Mouse (Mus musculus) stomach, embryonic 15.5 days (tissue): ENCODE data around the gene Sectm1a. TPM values are rescaled to one million over a fixed set of nuclear protein-coding genes. Genes with fewer than 3 reads are reported as not detected.

Source experiments
- ATAC-seq: fragments of 200-750 bp; cut with Nextera tagmentation; 2 replicates; pipeline ENCODE4 v1.8.0; 2017; ENCODE audit warnings: low read depth, moderate number of reproducible peaks, moderate TSS enrichment; ENCODE audit not compliant: insufficient read depth, low FRiP score
- H3K27ac ChIP-seq: fragments of 300-500 bp; sonication (generic); 2 replicates; pipeline ENCODE4 v1.5.1; 2015; ENCODE audit warnings: mild to moderate bottlenecking, inconsistent platforms
- H3K27me3 ChIP-seq: fragments of 300-500 bp; sonication (generic); replicated peaks from 2 replicates; pipeline ENCODE4 v1.6.1; 2015; ENCODE audit warnings: inconsistent platforms
- H3K36me3 ChIP-seq: fragments of 300-500 bp; sonication (generic); 2 replicates; pipeline ENCODE4 v1.6.1; 2015; ENCODE audit warnings: inconsistent platforms
- H3K4me1 ChIP-seq: fragments of 300-500 bp; sonication (generic); 2 replicates; pipeline ENCODE4 v1.6.1; 2015; ENCODE audit warnings: inconsistent platforms
- H3K4me2 ChIP-seq: fragments of 300-500 bp; sonication (generic); 2 replicates; pipeline ENCODE4 v1.6.1; 2015; ENCODE audit warnings: mild to moderate bottlenecking, inconsistent platforms
- H3K4me3 ChIP-seq: fragments of 300-500 bp; sonication (generic); replicated peaks from 2 replicates; pipeline ENCODE4 v1.5.1; 2015; ENCODE audit warnings: inconsistent platforms
- H3K9ac ChIP-seq: fragments of 300-500 bp; sonication (generic); 2 replicates; pipeline ENCODE4 v1.6.1; 2015; ENCODE audit warnings: inconsistent platforms
- H3K9me3 ChIP-seq: fragments of 300-500 bp; sonication (generic); 2 replicates; pipeline ENCODE4 v1.6.1; 2016; ENCODE audit warnings: inconsistent platforms
- WGBS: fragments of 180-500 bp; shearing (Covaris S2); methylation state at CpG from one replicate; pipeline ENCODE4 v1.1.7; 2015; 5-methylcytosine and 5-hydroxymethylcytosine counted together
- polyA plus RNA-seq: library from polyadenylated mRNA; unstranded; fragments of >200 nt; fragmentation: Nextera tagmentation; extraction: Ambion mirVana; gene quantifications from 2 replicates; pipeline ENCODE4 v1.2.1, GENCODE M21; 2015

Sectm1a gene
- 0.57 and 0.93 TPM in 2 replicates for polyA plus RNA-seq

DNA sequence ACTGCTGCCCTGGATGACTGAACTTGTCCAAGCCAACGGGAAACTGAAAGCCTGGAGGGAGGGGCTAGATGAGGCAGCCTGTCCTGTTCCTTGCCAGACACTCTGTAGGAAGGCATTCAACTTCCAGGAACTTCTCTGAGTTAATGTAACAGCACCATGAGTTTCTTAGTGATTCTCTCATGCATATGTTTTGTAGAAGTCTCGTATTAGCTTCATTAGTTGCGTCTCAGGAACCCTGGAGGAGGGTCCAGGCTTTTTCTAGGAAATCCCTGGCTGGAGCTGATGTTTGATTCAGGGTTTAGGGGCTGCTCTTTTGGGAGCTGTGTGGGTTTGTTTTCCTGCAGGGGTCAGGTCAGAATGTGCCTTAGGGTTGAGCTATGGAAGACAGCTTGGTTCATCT, at the start of gene Sectm1a:
Sectm1a (minus strand) TSS at position 101 of the 400 bp plus-strand sequence.
- ATAC-seq = no peak
- Histone ChIP-seq H3K27me3 (no peaks in the 10 kb centered on the region), H3K9ac (no peak within 1 kb of the TSS), H3K36me3 (no peaks in the 10 kb centered on the region), H3K9me3 (no peaks in the 10 kb centered on the region), H3K4me2 (no peak within 1 kb of the TSS), H3K4me3 (no peak within 1 kb of the TSS), H3K27ac (no peak within 1 kb of the TSS), H3K4me1 (no peaks in the 10 kb centered on the region)
- 69% methylated on average over 3 of the region's 3 CpGs for WGBS

GRCm38 (mm10) chr11:121129616-121130015, 48.6 kb upstream of the Sectm1a start:
- 81% methylated on average over 1 of the region's 1 CpGs for WGBS

GRCm38 (mm10) chr11:121127441-121127840, 46.4 kb upstream of the Sectm1a start:
- Histone ChIP-seq H3K27ac (no peak overlapping the region), H3K9ac (no peak overlapping the region), H3K36me3 (no peaks in the 10 kb centered on the region), H3K4me3 (no peak overlapping the region), H3K4me1 (no peaks in the 10 kb centered on the region), H3K27me3 (no peaks in the 10 kb centered on the region), H3K9me3 (no peaks in the 10 kb centered on the region), H3K4me2 (no peak overlapping the region)
- no peak for ATAC-seq
- 91% methylated on average over 3 of the region's 3 CpGs for WGBS

More at GRCm38 (mm10) chr11:121129616-121130015, 48.6 kb upstream of the Sectm1a start:
- H3K4me3 ChIP-seq = no peak overlapping the region
- H3K4me1 ChIP-seq = no peaks in the 10 kb centered on the region
- H3K27me3 ChIP-seq = no peaks in the 10 kb centered on the region
- no peak for ATAC-seq
- H3K27ac ChIP-seq = no peak overlapping the region
- H3K9me3 ChIP-seq = no peaks in the 10 kb centered on the region
- no peak overlapping the region for H3K4me2 ChIP-seq
- no peaks in the 10 kb centered on the region for H3K36me3 ChIP-seq
- H3K9ac ChIP-seq = no peak overlapping the region

GRCm38 (mm10) chr11:121126395-121126794, 45.4 kb upstream of the Sectm1a start:
- Histone ChIP-seq H3K9ac (no peak overlapping the region), H3K27ac (no peak overlapping the region), H3K36me3 (no peaks in the 10 kb centered on the region), H3K4me1 (no peaks in the 10 kb centered on the region; the same call in 1 of the 2 replicates), H3K9me3 (no peaks in the 10 kb centered on the region), H3K27me3 (no peaks in the 10 kb centered on the region), H3K4me2 (no peak overlapping the region), H3K4me3 (no peak overlapping the region)
- no peak for ATAC-seq
- WGBS = 82% methylated on average over 1 of the region's 1 CpGs

GRCm38 (mm10) chr11:121125522-121126172, 44.6 kb upstream of the Sectm1a start:
- WGBS = 76% methylated on average over 3 of the region's 3 CpGs
- Histone ChIP-seq H3K9ac (no peak overlapping the region), H3K9me3 (no peaks in the 10 kb centered on the region), H3K4me2 (no peak overlapping the region), H3K36me3 (no peaks in the 10 kb centered on the region), H3K27me3 (no peaks in the 10 kb centered on the region), H3K4me3 (no peak overlapping the region), H3K27ac (no peak overlapping the region), H3K4me1 (no peaks in the 10 kb centered on the region; the same call in 1 of the 2 replicates)
- ATAC-seq = no peak

DNA sequence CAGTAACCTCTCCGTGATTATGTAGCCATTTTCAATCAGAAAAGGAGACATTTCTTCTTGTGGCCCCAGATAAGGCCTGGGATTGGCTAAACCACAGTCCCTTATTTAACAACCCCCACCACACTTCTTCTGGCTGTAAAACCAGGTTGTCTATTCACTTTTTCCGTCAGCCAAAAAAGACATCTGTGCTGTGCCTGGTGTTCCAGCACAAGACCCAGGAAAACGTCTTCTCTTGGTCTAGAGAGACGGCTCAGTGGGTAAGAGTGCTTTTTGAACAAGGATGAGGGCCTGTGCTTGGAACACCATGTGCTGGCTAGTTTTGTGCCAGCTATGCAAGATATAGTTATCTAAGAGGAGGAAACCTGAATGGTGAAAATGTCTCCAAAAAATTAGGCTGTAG, 42.4 kb upstream of the Sectm1a start:
- no peak overlapping the region for H3K4me2 ChIP-seq
- H3K4me1 ChIP-seq = no peaks in the 10 kb centered on the region; the same call in 1 of the 2 replicates
- H3K9ac ChIP-seq = no peak overlapping the region
- no peaks in the 10 kb centered on the region for H3K36me3 ChIP-seq
- ATAC-seq = no peak
- H3K27me3 ChIP-seq = no peaks in the 10 kb centered on the region
- no peaks in the 10 kb centered on the region for H3K9me3 ChIP-seq
- H3K4me3 ChIP-seq = no peak overlapping the region
- 91% methylated on average over 4 of the region's 4 CpGs for WGBS
- H3K27ac ChIP-seq = no peak overlapping the region

GRCm38 (mm10) chr11:121122024-121122670, 41.1 kb upstream of the Sectm1a start:
- Histone ChIP-seq H3K27ac (no peak overlapping the region), H3K27me3 (no peaks in the 10 kb centered on the region), H3K4me2 (no peak overlapping the region), H3K9ac (no peak overlapping the region), H3K4me1 (no peaks in the 10 kb centered on the region; the same call in 1 of the 2 replicates), H3K9me3 (no peaks in the 10 kb centered on the region), H3K4me3 (no peak overlapping the region), H3K36me3 (no peaks in the 10 kb centered on the region)
- ATAC-seq = no peak
- WGBS = 40% methylated on average over 2 of the region's 2 CpGs

GRCm38 (mm10) chr11:121121151-121121550, 40.1 kb upstream of the Sectm1a start:
- no peak for ATAC-seq
- Histone ChIP-seq H3K27ac (no peak overlapping the region), H3K4me3 (no peak overlapping the region), H3K36me3 (no peaks in the 10 kb centered on the region), H3K9ac (no peak overlapping the region), H3K4me2 (no peak overlapping the region), H3K9me3 (no peaks in the 10 kb centered on the region), H3K4me1 (no peaks in the 10 kb centered on the region; the same call in 1 of the 2 replicates), H3K27me3 (no peaks in the 10 kb centered on the region)
- 47% methylated on average over 3 of the region's 3 CpGs for WGBS

- Histone ChIP-seq H3K27me3 (no peaks in the 10 kb centered on the region), H3K36me3 (no peaks in the 10 kb centered on the region), H3K27ac (no peak within 1 kb of the TSS), H3K9me3 (no peaks in the 10 kb centered on the region), H3K9ac (no peak within 1 kb of the TSS), H3K4me1 (no peaks in the 10 kb centered on the region; the same call in 1 of the 2 replicates), H3K4me3 (no peak within 1 kb of the TSS), H3K4me2 (no peak within 1 kb of the TSS)
- no peak for ATAC-seq
- WGBS = 82% methylated on average over 3 of the region's 3 CpGs
Measured at GRCm38 (mm10) chr11:121118577-121118976, 37.6 kb upstream of the Sectm1a start, which contains the start of gene Tex19.2. Tex19.2 (minus strand) TSS chr11:121118677.

DNA sequence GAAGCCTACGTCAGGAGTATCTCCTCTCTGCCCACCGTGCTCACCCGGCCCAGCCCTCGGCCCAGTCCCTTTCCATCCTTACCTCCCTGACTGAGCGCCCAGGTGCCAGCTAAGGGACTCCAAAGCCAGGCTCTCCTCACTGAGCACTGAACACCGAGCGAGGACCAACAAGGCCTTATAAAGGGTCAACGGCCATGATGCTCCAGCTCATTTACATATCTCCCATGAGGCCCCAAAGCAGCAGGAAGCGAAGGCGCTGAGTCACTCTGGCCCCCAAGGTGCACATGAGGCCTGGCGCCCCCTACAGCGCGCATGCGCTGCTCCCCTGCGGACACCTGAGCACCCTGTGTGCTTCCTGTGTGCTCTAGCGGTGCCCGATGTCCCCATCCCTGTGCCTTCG, 37.1 kb upstream of the Sectm1a start:
- no peak overlapping the region for H3K4me2 ChIP-seq
- H3K9ac ChIP-seq = no peak overlapping the region
- ATAC-seq = no peak
- no peak overlapping the region for H3K4me3 ChIP-seq
- no peaks in the 10 kb centered on the region for H3K36me3 ChIP-seq
- no peaks in the 10 kb centered on the region for H3K9me3 ChIP-seq
- no peaks in the 10 kb centered on the region; the same call in 1 of the 2 replicates for H3K4me1 ChIP-seq
- H3K27me3 ChIP-seq = no peaks in the 10 kb centered on the region
- no peak overlapping the region for H3K27ac ChIP-seq
- 92% methylated on average over 18 of the region's 18 CpGs for WGBS

GRCm38 (mm10) chr11:121112091-121112775, 31.2 kb upstream of the Sectm1a start:
- Histone ChIP-seq H3K36me3 (no peaks in the 10 kb centered on the region), H3K27me3 (no peaks in the 10 kb centered on the region), H3K4me3 (no peak overlapping the region), H3K4me2 (no peak overlapping the region), H3K27ac (no peak overlapping the region), H3K4me1 (0 out of 2 replicates have a peak, but pooled peaks cover 6% of the 10 kb centered on the region), H3K9me3 (no peaks in the 10 kb centered on the region), H3K9ac (no peak overlapping the region)
- WGBS = 65% methylated on average over 5 of the region's 5 CpGs
- no peak for ATAC-seq

DNA sequence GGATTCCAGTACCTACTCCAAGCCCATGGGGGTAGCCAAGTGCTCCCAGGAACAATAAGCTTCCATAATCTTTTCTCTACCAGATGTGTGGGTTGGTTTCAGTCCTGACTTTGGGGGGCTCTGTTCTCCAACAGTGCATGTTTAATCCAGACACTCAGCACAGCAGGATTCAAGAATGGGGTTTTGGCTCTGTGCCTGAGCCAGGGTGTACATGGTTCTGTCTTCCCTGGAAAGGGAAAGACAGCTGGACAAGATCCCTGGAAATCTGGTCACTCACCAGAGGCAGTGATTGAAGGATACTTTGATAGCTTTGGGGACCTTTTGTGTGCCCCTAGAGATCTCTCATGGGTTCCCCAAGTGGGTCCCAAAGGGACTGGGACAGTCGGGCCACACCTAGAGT, 30.6 kb upstream of the Sectm1a start:
- H3K9me3 ChIP-seq = no peaks in the 10 kb centered on the region
- ATAC-seq = no peak
- H3K4me2 ChIP-seq = no peak overlapping the region
- H3K27me3 ChIP-seq = no peaks in the 10 kb centered on the region
- H3K27ac ChIP-seq = no peak overlapping the region
- H3K9ac ChIP-seq = no peak overlapping the region
- WGBS = 67% methylated on average over 1 of the region's 1 CpGs
- no peaks in the 10 kb centered on the region for H3K36me3 ChIP-seq
- no peak overlapping the region for H3K4me3 ChIP-seq
- H3K4me1 ChIP-seq = 0 out of 2 replicates have a peak, but pooled peaks cover 6% of the 10 kb centered on the region
